Mouse (Mus musculus) T-cell, adult 2 months (primary cell): ENCODE data around the gene Foxk1.

ENCODE experiments used
- DNase-seq: peaks from one replicate; pipeline ENCODE4 v3.0.0; 2022; ENCODE audit warnings: low spot score

Gene Foxk1

GRCm38 (mm10) chr5:142444791-142445531 lies 43.7 kb downstream of the Foxk1 start:
- DNase-seq, result no peak

- no peak for DNase-seq
These were observed 44.4 kb downstream of the Foxk1 start for GRCm38 (mm10) chr5:142445709-142446108.

GRCm38 (mm10) chr5:142448076-142448475 lies 46.8 kb downstream of the Foxk1 start:
- DNase-seq, result peak; percentile 89

GRCm38 (mm10) chr5:142448623-142449022 lies 47.3 kb downstream of the Foxk1 start:
- DNase-seq, result no peak

GRCm38 (mm10) chr5:142450846-142451245 lies 49.5 kb downstream of the Foxk1 start:
- DNase-seq, result no peak

GRCm38 (mm10) chr5:142451759-142452158 lies 50.5 kb downstream of the Foxk1 start:
- no peak for DNase-seq

- no peak for DNase-seq
These were observed 52.4 kb downstream of the Foxk1 start for GRCm38 (mm10) chr5:142453742-142454141.

GRCm38 (mm10) chr5:142456318-142456717 lies 55.0 kb downstream of the Foxk1 start:
- DNase-seq, result no peak

- DNase-seq, result no peak
These were observed 56.0 kb downstream of the Foxk1 start for GRCm38 (mm10) chr5:142457345-142457744.

GRCm38 (mm10) chr5:142458791-142459557 lies 57.7 kb downstream of the Foxk1 start:
- no peak for DNase-seq

GRCm38 (mm10) chr5:142459834-142460233 lies 58.5 kb downstream of the Foxk1 start:
- no peak for DNase-seq

GRCm38 (mm10) chr5:142461942-142462640 lies 60.8 kb downstream of the Foxk1 start:
- no peak for DNase-seq

- no peak for DNase-seq
These were observed 61.3 kb downstream of the Foxk1 start for GRCm38 (mm10) chr5:142462641-142462948.

- no peak for DNase-seq
These were observed 61.7 kb downstream of the Foxk1 start for GRCm38 (mm10) chr5:142463011-142463410.

- peak; percentile 96 for DNase-seq
These were observed 62.5 kb downstream of the Foxk1 start, which contains the start of gene Ap5z1 for GRCm38 (mm10) chr5:142463461-142464454. Gene Ap5z1, plus strand, starts transcription at chr5:142463944.

GRCm38 (mm10) chr5:142468375-142468774 lies 67.1 kb downstream of the Foxk1 start:
- DNase-seq, result no peak

- DNase-seq, result no peak
These were observed 68.5 kb downstream of the Foxk1 start for GRCm38 (mm10) chr5:142469796-142470195.

GRCm38 (mm10) chr5:142473696-142474095 lies 72.4 kb downstream of the Foxk1 start:
- DNase-seq, result no peak

GRCm38 (mm10) chr5:142475669-142476068 lies 74.4 kb downstream of the Foxk1 start:
- no peak for DNase-seq

GRCm38 (mm10) chr5:142477346-142477745 lies 76.0 kb downstream of the Foxk1 start:
- no peak for DNase-seq

GRCm38 (mm10) chr5:142477866-142478615 lies 76.7 kb downstream of the Foxk1 start:
- no peak for DNase-seq
